Mouse (Mus musculus) yolk sac, embryonic 10.5 days (tissue): ENCODE data around the gene Dgkk.
"Not testable (repeated sequence)": the region's sequence is repeated elsewhere in the genome, so short reads cannot be mapped to it uniquely, and the experiment has no call there.

ENCODE experiments used
- DNase-seq: peaks from one replicate; pipeline ENCODE4 v3.0.0-alpha.2; 2017; ENCODE audit warnings: low spot score

Dgkk gene

GRCm38 (mm10) chrX:6779006-6779405, at the start of gene Dgkk:
Dgkk (plus strand) TSS chrX:6779306.
- DNase-seq, result not testable (repeated sequence)

- DNase-seq, result no peak
These were observed 45.1 kb upstream of the Dgkk start for GRCm38 (mm10) chrX:6733998-6734397.

GRCm38 (mm10) chrX:6750714-6751113, 28.4 kb upstream of the Dgkk start:
- DNase-seq, result no peak

- no peak for DNase-seq
These were observed 27.5 kb upstream of the Dgkk start for GRCm38 (mm10) chrX:6751549-6752047.

GRCm38 (mm10) chrX:6777489-6778249, 1.4 kb upstream of the Dgkk start:
- no peak for DNase-seq

- DNase-seq, result peak; percentile 34
These were observed 862 bp upstream of the Dgkk start for GRCm38 (mm10) chrX:6778250-6778637.

GRCm38 (mm10) chrX:6779969-6780539, 948 bp downstream of the Dgkk start:
- DNase-seq, result no peak

GRCm38 (mm10) chrX:6832553-6832952, 53.4 kb downstream of the Dgkk start:
- no peak for DNase-seq

GRCm38 (mm10) chrX:6853466-6853865, 74.4 kb downstream of the Dgkk start:
- no peak for DNase-seq

GRCm38 (mm10) chrX:6854136-6854535, 75.0 kb downstream of the Dgkk start:
- no peak for DNase-seq

GRCm38 (mm10) chrX:6893933-6894332, 114.8 kb downstream of the Dgkk start:
- no peak for DNase-seq

- DNase-seq, result no peak
These were observed 131.9 kb downstream of the Dgkk start for GRCm38 (mm10) chrX:6911047-6911446.

GRCm38 (mm10) chrX:6922165-6922564, 143.1 kb downstream of the Dgkk start:
- no peak for DNase-seq

GRCm38 (mm10) chrX:6926224-6926623, 147.1 kb downstream of the Dgkk start:
- DNase-seq, result no peak

GRCm38 (mm10) chrX:6968598-6968997, 189.5 kb downstream of the Dgkk start:
- no peak for DNase-seq

GRCm38 (mm10) chrX:6971956-6972355, 192.8 kb downstream of the Dgkk start:
- DNase-seq, result no peak

GRCm38 (mm10) chrX:6983916-6984315, 204.8 kb downstream of the Dgkk start:
- DNase-seq, result not testable (repeated sequence)
